Mouse (Mus musculus): ENCODE measurements around the gene Slc7a9. TPM values are rescaled to one million over a fixed set of nuclear protein-coding genes. Genes with fewer than 3 reads are reported as not detected.

The Slc7a9 gene
- polyA plus RNA-seq, 1 experiment from 2014 or later, result 0.79 TPM

DNA sequence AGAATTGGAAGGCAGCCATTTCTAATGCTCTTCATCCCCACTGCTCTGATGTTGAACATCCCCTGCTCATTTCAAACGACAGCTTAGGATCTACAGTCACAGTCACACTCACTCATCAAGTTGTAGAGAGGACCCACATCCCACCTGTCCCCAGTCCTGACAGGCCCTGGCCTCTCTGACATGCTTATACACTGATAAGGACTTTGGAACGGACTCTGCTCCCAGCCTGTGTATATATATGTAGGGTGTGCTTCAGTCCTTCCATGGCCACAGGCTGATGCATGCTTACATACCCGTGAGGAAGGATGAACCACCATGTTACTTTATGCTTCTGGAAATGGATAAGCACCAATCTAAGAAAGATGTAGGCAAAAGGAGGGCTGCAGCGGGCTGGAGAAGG, 12.4 kb downstream of the Slc7a9 start:
- Histone ChIP-seq H3K36me3 (no peaks in the 10 kb centered on the region), H3K9ac (no peak overlapping the region), H3K4me1 (peaks cover 11% of the 10 kb centered on the region; the same call in 1 of the 2 replicates), H3K27me3 (replicated peaks) (no peaks in the 10 kb centered on the region; the same call in 1 of the 2 replicates), H3K4me2 (no peak overlapping the region), H3K9me3 (no peaks in the 10 kb centered on the region), H3K4me3 (no peak overlapping the region), H3K27ac (replicated peaks) (no peak overlapping the region)
- 55% methylated on average over 4 of the region's 4 CpGs for WGBS
- no peak for ATAC-seq (ENCODE audit: extremely low read depth, insufficient number of reproducible peaks, low FRiP score, low TSS enrichment)

- no peak overlapping the region for H3K9ac ChIP-seq
- 72% methylated on average over 5 of the region's 5 CpGs for WGBS
- no peaks in the 10 kb centered on the region for H3K9me3 ChIP-seq
- peaks cover 5% of the 10 kb centered on the region; the same call in 1 of the 2 replicates for H3K4me1 ChIP-seq
- no peaks in the 10 kb centered on the region for H3K36me3 ChIP-seq
- H3K4me3 ChIP-seq, result no peak overlapping the region
- H3K27me3 ChIP-seq (replicated peaks), result no peaks in the 10 kb centered on the region; the same call in 1 of the 2 replicates
- peak overlapping the region; percentile 21; the same call in 1 of the 2 replicates for H3K27ac ChIP-seq (replicated peaks)
- no peak for ATAC-seq (ENCODE audit: extremely low read depth, insufficient number of reproducible peaks, low FRiP score, low TSS enrichment)
- H3K4me2 ChIP-seq, result no peak overlapping the region
Measured at GRCm38 (mm10) chr7:35465027-35465426, 16.4 kb downstream of the Slc7a9 start.

GRCm38 (mm10) chr7:35467856-35468255, 19.3 kb downstream of the Slc7a9 start:
- Histone ChIP-seq H3K4me3 (no peak overlapping the region), H3K4me2 (no peak overlapping the region), H3K9me3 (no peaks in the 10 kb centered on the region), H3K36me3 (no peaks in the 10 kb centered on the region), H3K9ac (no peak overlapping the region), H3K27me3 (replicated peaks) (no peaks in the 10 kb centered on the region), H3K4me1 (0 out of 2 replicates have a peak, but pooled peaks cover 5% of the 10 kb centered on the region), H3K27ac (replicated peaks) (no peak overlapping the region)
- ATAC-seq (ENCODE audit: extremely low read depth, insufficient number of reproducible peaks, low FRiP score, low TSS enrichment), result no peak
- 58% methylated on average over 2 of the region's 2 CpGs for WGBS

DNA sequence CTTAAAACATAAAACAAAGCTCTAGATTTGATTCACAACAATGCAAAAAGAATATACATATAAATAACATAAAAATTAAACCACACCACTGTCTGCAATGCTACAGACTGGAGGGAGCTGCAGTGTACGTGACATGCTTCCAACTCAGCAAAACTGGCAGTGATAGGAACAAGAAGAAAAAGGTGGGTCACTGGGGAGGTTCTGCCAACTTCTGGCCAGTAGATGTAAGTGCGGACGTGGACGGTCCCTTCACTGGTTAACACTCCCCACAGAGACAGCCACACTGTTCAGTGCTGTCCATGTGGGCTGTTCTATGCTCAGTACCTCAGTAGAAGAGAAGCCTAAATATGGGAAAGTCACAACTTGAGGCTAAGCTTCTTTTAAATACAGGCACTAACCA, 22.2 kb downstream of the Slc7a9 start:
- Histone ChIP-seq H3K4me1 (no peaks in the 10 kb centered on the region), H3K27me3 (replicated peaks) (no peaks in the 10 kb centered on the region), H3K9ac (no peak overlapping the region), H3K27ac (replicated peaks) (no peak overlapping the region), H3K9me3 (no peaks in the 10 kb centered on the region), H3K4me2 (no peak overlapping the region), H3K36me3 (no peaks in the 10 kb centered on the region), H3K4me3 (no peak overlapping the region)
- WGBS, result 45% methylated on average over 4 of the region's 4 CpGs
- no peak for ATAC-seq (ENCODE audit: extremely low read depth, insufficient number of reproducible peaks, low FRiP score, low TSS enrichment)

DNA sequence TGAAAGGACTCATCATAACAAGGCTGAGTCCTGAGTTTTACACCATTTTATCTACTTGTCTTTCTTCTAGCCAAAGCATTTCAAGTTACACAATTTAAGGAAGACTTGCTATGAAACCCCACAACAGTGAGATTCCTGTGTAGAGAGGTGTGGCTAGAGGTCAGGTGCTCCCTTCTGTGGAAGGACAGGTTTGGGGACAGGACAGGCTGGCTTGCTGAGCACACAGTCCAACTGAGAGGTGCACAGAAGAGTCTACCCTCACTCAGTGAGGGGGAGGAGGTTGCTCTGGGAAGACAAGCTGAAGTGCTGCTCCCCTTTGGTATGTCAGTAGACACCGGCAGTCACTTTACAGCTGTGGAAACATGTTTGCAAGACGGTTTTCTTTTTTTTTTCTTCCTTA, 27.9 kb downstream of the Slc7a9 start:
- ATAC-seq (ENCODE audit: extremely low read depth, insufficient number of reproducible peaks, low FRiP score, low TSS enrichment), result no peak
- Histone ChIP-seq H3K9ac (no peak overlapping the region), H3K9me3 (no peaks in the 10 kb centered on the region), H3K27ac (replicated peaks) (no peak overlapping the region), H3K4me1 (no peaks in the 10 kb centered on the region), H3K4me2 (no peak overlapping the region), H3K36me3 (no peaks in the 10 kb centered on the region), H3K27me3 (replicated peaks) (no peaks in the 10 kb centered on the region), H3K4me3 (no peak overlapping the region)
- 63% methylated on average over 2 of the region's 2 CpGs for WGBS

DNA sequence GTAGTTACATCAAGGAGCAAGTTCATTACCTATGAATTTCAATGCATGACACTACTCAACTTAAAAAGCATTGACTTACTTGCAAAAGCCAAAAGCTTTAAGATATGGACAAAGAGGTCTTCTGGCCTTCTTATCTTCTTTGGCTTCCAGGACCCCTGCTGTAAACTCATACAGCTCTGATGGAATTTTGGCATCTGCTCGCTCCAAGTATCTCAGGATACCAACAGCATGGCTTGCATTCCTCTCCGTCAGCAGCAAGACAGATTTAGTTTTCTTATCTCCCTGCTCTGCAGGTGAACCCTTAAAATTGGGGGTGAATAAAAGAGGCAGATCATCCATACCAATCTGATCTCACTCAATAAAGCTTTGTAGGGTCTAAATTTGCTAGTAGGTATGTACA, 36.5 kb downstream of the Slc7a9 start:
- Histone ChIP-seq H3K9ac (no peak overlapping the region), H3K4me1 (peaks cover 26% of the 10 kb centered on the region), H3K4me2 (0 out of 2 replicates have a peak overlapping the region, but pooled peaks have one; percentile 33), H3K4me3 (no peak overlapping the region), H3K9me3 (0 out of 2 replicates have a peak, but pooled peaks cover 4% of the 10 kb centered on the region), H3K27me3 (replicated peaks) (no peaks in the 10 kb centered on the region), H3K36me3 (no peaks in the 10 kb centered on the region), H3K27ac (replicated peaks) (peak overlapping the region; percentile 46)
- WGBS, result 12% methylated on average over 2 of the region's 2 CpGs
- no peak for ATAC-seq (ENCODE audit: extremely low read depth, insufficient number of reproducible peaks, low FRiP score, low TSS enrichment)

DNA sequence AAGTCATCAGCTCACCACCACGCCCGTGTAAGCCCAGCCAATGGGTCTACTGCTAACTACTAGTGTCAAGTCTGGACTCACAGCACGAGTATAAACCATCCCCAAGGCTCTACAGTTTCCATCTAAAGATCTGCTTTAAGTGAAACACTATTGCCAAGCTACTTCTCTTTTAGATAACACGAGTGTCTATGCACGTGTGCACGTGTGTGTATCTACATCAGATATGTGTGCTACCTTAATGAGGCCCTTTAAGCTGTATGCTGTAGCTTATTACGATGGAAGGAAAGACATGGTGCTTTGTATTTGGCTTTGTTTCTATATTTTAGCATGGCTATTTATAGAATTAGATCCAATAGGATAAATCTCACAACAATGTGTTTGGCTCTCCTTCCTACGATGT, 38.0 kb downstream of the Slc7a9 start:
- ATAC-seq (ENCODE audit: extremely low read depth, insufficient number of reproducible peaks, low FRiP score, low TSS enrichment), result no peak
- no peaks in the 10 kb centered on the region for H3K27me3 ChIP-seq (replicated peaks)
- H3K4me1 ChIP-seq, result peaks cover 26% of the 10 kb centered on the region
- WGBS, result 70% methylated on average over 8 of the region's 8 CpGs
- H3K27ac ChIP-seq (replicated peaks), result no peak overlapping the region
- no peak overlapping the region for H3K4me2 ChIP-seq
- no peak overlapping the region for H3K4me3 ChIP-seq
- no peak overlapping the region for H3K9ac ChIP-seq
- no peaks in the 10 kb centered on the region for H3K36me3 ChIP-seq
- H3K9me3 ChIP-seq, result 0 out of 2 replicates have a peak, but pooled peaks cover 4% of the 10 kb centered on the region

DNA sequence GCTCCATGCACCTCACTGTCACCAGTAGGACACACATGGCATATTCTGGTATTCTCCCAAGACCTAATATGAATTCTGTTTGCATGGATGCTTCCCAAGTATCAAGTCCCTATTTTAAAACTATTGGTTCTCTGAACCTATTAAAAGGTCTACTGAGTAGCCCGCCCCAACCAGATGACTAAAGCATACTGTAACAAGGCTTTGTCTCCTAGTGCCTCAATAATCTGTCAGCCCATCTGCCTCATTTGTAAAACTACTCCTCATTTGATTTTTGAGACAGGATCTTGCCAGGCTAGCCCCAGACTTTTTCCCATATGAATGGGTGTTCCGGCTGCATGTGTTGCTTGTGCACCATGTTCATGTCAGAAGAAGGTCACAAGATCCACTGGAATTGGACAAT, 41.6 kb downstream of the Slc7a9 start:
- H3K27ac ChIP-seq (replicated peaks), result no peak overlapping the region
- ATAC-seq (ENCODE audit: extremely low read depth, insufficient number of reproducible peaks, low FRiP score, low TSS enrichment), result no peak
- no peaks in the 10 kb centered on the region for H3K36me3 ChIP-seq
- no peak overlapping the region for H3K4me2 ChIP-seq
- no peaks in the 10 kb centered on the region for H3K27me3 ChIP-seq (replicated peaks)
- WGBS, result 88% methylated on average over 2 of the region's 2 CpGs
- no peak overlapping the region for H3K4me3 ChIP-seq
- no peaks in the 10 kb centered on the region for H3K9me3 ChIP-seq
- H3K4me1 ChIP-seq, result peaks cover 19% of the 10 kb centered on the region
- H3K9ac ChIP-seq, result no peak overlapping the region

DNA sequence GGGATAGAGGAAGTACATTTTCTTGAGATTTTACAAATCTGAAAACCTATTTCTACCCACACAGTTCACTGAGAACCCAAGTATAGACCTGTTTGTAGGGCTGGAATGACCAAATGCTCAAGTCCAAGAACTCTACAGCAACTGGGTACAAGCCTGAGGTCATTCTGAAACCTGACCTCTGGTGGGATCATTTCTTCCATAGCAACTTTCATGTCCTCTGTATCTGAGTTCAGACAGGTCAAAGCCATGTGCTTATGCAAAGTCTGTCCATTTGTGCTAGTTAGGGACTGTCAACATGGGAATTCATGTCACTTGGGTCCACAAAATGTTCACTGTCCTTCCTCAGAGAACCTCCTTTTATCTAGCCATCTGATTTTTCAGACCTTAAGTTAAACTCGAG, 42.4 kb downstream of the Slc7a9 start:
- Histone ChIP-seq H3K4me3 (no peak overlapping the region), H3K4me1 (peaks cover 11% of the 10 kb centered on the region), H3K9ac (no peak overlapping the region), H3K4me2 (no peak overlapping the region), H3K27ac (replicated peaks) (no peak overlapping the region), H3K36me3 (no peaks in the 10 kb centered on the region), H3K27me3 (replicated peaks) (no peaks in the 10 kb centered on the region), H3K9me3 (no peaks in the 10 kb centered on the region)
- no peak for ATAC-seq (ENCODE audit: extremely low read depth, insufficient number of reproducible peaks, low FRiP score, low TSS enrichment)
- 74% methylated on average over 1 of the region's 1 CpGs for WGBS

DNA sequence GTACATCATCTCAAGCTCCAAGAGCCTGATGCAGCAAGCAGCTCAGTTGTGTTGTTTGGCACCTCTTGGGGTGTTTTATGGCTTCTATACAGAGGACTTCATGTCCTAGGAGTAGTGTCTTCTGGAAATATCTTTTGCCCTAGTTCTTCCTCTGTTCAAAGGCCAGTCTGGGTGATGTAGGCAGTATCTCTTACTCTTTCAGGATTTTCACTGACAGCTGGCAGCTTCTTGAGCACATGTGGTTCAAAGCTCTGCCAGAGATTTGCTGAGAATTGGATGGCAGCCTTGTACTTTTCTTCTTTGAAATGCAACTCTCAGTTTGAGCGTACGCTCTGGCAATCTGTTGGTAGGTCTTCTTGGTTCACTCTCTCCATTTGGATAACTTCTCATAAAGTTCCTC, 48.9 kb downstream of the Slc7a9 start:
- H3K4me1 ChIP-seq, result no peaks in the 10 kb centered on the region
- no peak overlapping the region for H3K4me2 ChIP-seq
- H3K27me3 ChIP-seq (replicated peaks), result no peaks in the 10 kb centered on the region
- no peaks in the 10 kb centered on the region for H3K36me3 ChIP-seq
- ATAC-seq (ENCODE audit: extremely low read depth, insufficient number of reproducible peaks, low FRiP score, low TSS enrichment), result no peak
- no peaks in the 10 kb centered on the region for H3K9me3 ChIP-seq
- H3K9ac ChIP-seq, result no peak overlapping the region
- 89% methylated on average over 2 of the region's 2 CpGs for WGBS
- no peak overlapping the region for H3K27ac ChIP-seq (replicated peaks)
- H3K4me3 ChIP-seq, result no peak overlapping the region

DNA sequence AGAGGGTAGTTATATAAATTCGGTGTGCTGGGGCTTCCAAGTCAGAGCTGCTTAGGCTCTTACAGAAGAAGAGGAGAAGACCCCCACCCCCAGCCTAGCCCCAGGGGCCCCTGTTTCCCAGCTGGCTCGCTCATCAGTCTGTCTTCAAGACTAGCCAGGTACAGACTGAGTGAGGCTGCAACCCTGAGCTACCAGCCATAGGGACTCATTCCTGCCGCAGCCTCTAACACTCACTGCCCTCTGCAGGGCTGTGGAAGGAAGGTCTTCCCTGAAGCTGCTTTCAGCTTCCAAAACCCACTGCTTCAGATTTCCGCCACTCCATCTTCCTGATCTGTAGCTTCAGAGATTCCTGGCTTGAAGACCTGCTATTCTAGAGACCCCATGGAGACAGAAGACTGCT, 53.4 kb downstream of the Slc7a9 start:
- Histone ChIP-seq H3K4me2 (no peak overlapping the region), H3K36me3 (no peaks in the 10 kb centered on the region), H3K27me3 (replicated peaks) (no peaks in the 10 kb centered on the region), H3K9me3 (no peaks in the 10 kb centered on the region), H3K9ac (no peak overlapping the region), H3K4me3 (no peak overlapping the region), H3K27ac (replicated peaks) (no peak overlapping the region), H3K4me1 (no peaks in the 10 kb centered on the region)
- WGBS, result 13% methylated on average over 4 of the region's 4 CpGs
- no peak for ATAC-seq (ENCODE audit: extremely low read depth, insufficient number of reproducible peaks, low FRiP score, low TSS enrichment)

Measured in heart, embryonic 13.5 days (tissue).